Mouse (Mus musculus) neural tube, embryonic 15.5 days (tissue): ENCODE data around the gene Fam120a. TPM values are rescaled to one million over a fixed set of nuclear protein-coding genes. Genes with fewer than 3 reads are reported as not detected.
A peak's percentile ranks its signal among the peaks of the same experiment; 100 is the strongest.

Source experiments
- ATAC-seq: fragments of 200-750 bp; cut with Nextera tagmentation; 2 replicates; pipeline ENCODE4 v1.8.0; 2017; ENCODE audit warnings: mild to moderate bottlenecking, moderate TSS enrichment, moderate library complexity; ENCODE audit not compliant: low FRiP score
- H3K27ac ChIP-seq: fragments of 300-500 bp; sonication (generic); replicated peaks from 2 replicates; pipeline ENCODE4 v1.5.1; 2015; ENCODE audit warnings: mild to moderate bottlenecking, inconsistent platforms
- H3K27me3 ChIP-seq: fragments of 300-500 bp; sonication (generic); replicated peaks from 2 replicates; pipeline ENCODE4 v1.6.1; 2015; ENCODE audit warnings: inconsistent platforms
- H3K36me3 ChIP-seq: fragments of 300-500 bp; sonication (generic); 2 replicates; pipeline ENCODE4 v1.6.1; 2015; ENCODE audit warnings: inconsistent platforms
- H3K4me1 ChIP-seq: fragments of 300-500 bp; sonication (generic); 2 replicates; pipeline ENCODE4 v1.6.1; 2015; ENCODE audit warnings: inconsistent platforms
- H3K4me2 ChIP-seq: fragments of 300-500 bp; sonication (generic); 2 replicates; pipeline ENCODE4 v1.6.1; 2015; ENCODE audit warnings: inconsistent platforms, mild to moderate bottlenecking, moderate library complexity
- H3K4me3 ChIP-seq: fragments of 300-500 bp; sonication (generic); replicated peaks from 2 replicates; pipeline ENCODE4 v1.5.1; 2015; ENCODE audit warnings: mild to moderate bottlenecking, inconsistent platforms
- H3K9ac ChIP-seq: fragments of 300-500 bp; sonication (generic); replicated peaks from 2 replicates; pipeline ENCODE4 v1.6.1; 2015; ENCODE audit warnings: mild to moderate bottlenecking, inconsistent platforms
- H3K9me3 ChIP-seq: fragments of 300-500 bp; sonication (generic); replicated peaks from 2 replicates; pipeline ENCODE4 v1.6.1; 2016; ENCODE audit warnings: inconsistent platforms
- WGBS: fragments of 180-500 bp; shearing (Covaris S2); methylation state at CpG from one replicate; pipeline ENCODE4 v1.1.7; 2015; ENCODE audit warnings: mixed read lengths; 5-methylcytosine and 5-hydroxymethylcytosine counted together
- polyA plus RNA-seq: library from polyadenylated mRNA; unstranded; fragments of >200 nt; fragmentation: Nextera tagmentation; extraction: Ambion mirVana; gene quantifications from 2 replicates; pipeline ENCODE4 v1.2.1, GENCODE M21; 2015

The Fam120a gene
- polyA plus RNA-seq, 1 experiment from 2014 or later: 11.5 TPM

DNA sequence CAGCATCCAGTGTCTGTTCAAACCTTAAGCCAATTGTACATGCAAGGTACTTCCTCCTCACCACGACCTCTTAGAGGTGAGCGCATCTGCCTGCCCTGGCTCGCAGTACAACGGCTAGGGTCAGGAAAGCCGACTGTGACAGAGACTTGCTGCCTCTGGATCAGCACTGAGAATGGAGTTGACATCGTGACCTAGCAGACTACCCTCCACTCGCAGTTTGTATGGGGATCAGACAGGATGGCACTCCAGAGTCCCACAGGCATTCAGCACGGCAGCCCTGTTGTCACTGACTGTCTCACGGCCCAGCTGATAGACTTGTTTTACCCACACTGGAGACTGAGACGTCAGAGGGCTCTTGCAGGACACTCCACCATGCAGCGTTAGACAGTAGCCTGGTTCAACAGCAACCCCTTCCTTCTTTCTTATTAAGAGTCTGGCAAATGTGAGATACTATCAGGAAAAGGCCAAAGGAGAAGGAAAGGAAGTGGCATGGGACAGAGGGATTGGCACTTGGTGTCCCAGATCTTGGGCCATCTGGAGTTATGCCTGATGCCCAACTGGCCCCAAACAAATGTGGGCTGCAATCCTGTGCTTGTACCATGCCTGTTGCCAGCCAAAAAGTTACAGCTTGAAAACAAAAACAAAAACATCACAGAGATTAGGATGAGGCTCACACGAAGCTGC, 103.0 kb downstream of the Fam120a start:
- no peak overlapping the region for H3K9ac ChIP-seq
- H3K4me3 ChIP-seq: no peak overlapping the region
- H3K9me3 ChIP-seq: no peaks in the 10 kb centered on the region
- ATAC-seq: no peak
- H3K36me3 ChIP-seq: no peaks in the 10 kb centered on the region
- 82% methylated on average over 12 of the region's 12 CpGs for WGBS
- H3K27me3 ChIP-seq: no peaks in the 10 kb centered on the region
- H3K27ac ChIP-seq: 0 out of 2 replicates have a peak overlapping the region, but pooled peaks have one; percentile 13
- H3K4me2 ChIP-seq: no peak overlapping the region
- peaks cover 46% of the 10 kb centered on the region for H3K4me1 ChIP-seq

GRCm38 (mm10) chr13:48863556-48863955, 104.3 kb downstream of the Fam120a start:
- Histone ChIP-seq H3K4me2 (no peak overlapping the region), H3K36me3 (no peaks in the 10 kb centered on the region), H3K4me3 (no peak overlapping the region), H3K9ac (no peak overlapping the region), H3K9me3 (no peaks in the 10 kb centered on the region), H3K4me1 (peaks cover 43% of the 10 kb centered on the region), H3K27me3 (no peaks in the 10 kb centered on the region), H3K27ac (no peak overlapping the region)
- WGBS: 59% methylated on average over 9 of the region's 9 CpGs
- ATAC-seq: no peak

GRCm38 (mm10) chr13:48861913-48862312, 105.9 kb downstream of the Fam120a start:
- H3K4me1 ChIP-seq: peaks cover 45% of the 10 kb centered on the region
- no peaks in the 10 kb centered on the region for H3K9me3 ChIP-seq
- no peaks in the 10 kb centered on the region for H3K27me3 ChIP-seq
- no peak overlapping the region for H3K4me2 ChIP-seq
- no peak overlapping the region for H3K27ac ChIP-seq
- no peak overlapping the region for H3K9ac ChIP-seq
- no peak overlapping the region for H3K4me3 ChIP-seq
- 96% methylated on average over 1 of the region's 1 CpGs for WGBS
- H3K36me3 ChIP-seq: no peaks in the 10 kb centered on the region
- ATAC-seq: no peak

GRCm38 (mm10) chr13:48858779-48859178, 109.0 kb downstream of the Fam120a start:
- H3K4me1 ChIP-seq: peaks cover 63% of the 10 kb centered on the region
- H3K27me3 ChIP-seq: no peaks in the 10 kb centered on the region
- H3K4me2 ChIP-seq: no peak overlapping the region
- no peak overlapping the region for H3K4me3 ChIP-seq
- H3K36me3 ChIP-seq: no peaks in the 10 kb centered on the region
- no peak overlapping the region for H3K9ac ChIP-seq
- no peaks in the 10 kb centered on the region for H3K9me3 ChIP-seq
- H3K27ac ChIP-seq: 0 out of 2 replicates have a peak overlapping the region, but pooled peaks have one; percentile 23
- WGBS: 73% methylated on average over 4 of the region's 4 CpGs
- ATAC-seq: 0 out of 2 replicates have a peak, but pooled peaks have one; percentile 8

DNA sequence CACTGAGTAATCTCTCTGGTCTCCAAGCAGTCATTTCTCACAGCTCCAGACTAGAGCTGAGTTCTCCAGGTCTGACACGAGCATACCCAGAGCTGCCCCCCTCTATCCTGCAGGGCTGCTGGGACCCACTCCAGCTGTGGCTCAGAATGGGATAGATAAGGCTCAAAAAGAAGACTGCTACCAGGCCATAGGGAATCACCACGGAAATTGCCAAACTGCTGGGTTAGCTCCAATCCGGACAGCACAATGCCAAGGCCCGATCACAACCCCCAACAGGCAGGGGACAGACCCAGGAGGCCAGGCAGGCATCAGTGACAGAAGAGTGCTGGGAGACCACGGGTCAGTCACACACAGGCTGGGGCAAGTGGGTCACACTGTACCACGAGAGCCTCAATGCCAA, 109.8 kb downstream of the Fam120a start:
- Histone ChIP-seq H3K4me1 (peaks cover 64% of the 10 kb centered on the region), H3K4me3 (no peak overlapping the region), H3K9me3 (no peaks in the 10 kb centered on the region), H3K4me2 (no peak overlapping the region), H3K9ac (peak overlapping the region; percentile 15; the same call in 1 of the 2 replicates), H3K27me3 (no peaks in the 10 kb centered on the region), H3K27ac (0 out of 2 replicates have a peak overlapping the region, but pooled peaks have one; percentile 23), H3K36me3 (no peaks in the 10 kb centered on the region)
- ATAC-seq: no peak
- WGBS: 57% methylated on average over 6 of the region's 6 CpGs

DNA sequence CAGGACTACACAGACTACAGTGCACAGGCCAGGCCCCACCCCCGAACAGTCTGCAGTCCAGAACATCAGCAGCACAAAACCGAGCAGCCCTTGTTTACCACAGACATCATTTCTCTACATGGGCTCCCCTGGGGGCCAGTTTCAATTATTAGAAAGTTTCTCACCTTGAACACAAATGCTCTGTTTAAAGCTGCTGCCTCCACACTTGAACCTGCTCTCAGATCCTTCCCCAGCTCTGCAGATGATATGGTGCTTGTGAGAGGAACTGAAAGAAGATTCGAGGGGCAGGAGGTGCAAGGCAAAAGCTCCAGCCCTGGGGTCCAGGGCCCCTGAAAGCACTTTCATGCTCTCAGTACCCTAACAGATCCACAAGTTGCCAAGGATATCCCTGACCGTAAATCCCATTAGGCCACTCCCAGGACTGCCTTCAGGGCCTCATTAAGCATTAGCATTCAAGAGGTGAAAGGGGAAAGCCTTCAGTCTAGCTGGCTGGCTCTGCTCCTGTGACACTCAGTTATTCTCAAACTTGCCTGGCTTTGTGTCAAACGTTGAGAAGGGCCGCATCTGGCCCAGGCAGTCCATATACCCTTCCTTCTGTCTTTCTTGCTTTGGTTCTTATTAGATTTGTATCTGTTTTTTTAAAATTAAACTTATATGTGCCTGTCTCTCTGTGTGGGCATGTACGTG, 110.4 kb downstream of the Fam120a start:
- WGBS: 34% methylated on average over 7 of the region's 7 CpGs
- Histone ChIP-seq H3K36me3 (no peaks in the 10 kb centered on the region), H3K9ac (no peak overlapping the region), H3K4me1 (peaks cover 67% of the 10 kb centered on the region), H3K27ac (peak overlapping the region; percentile 33; the same call in 1 of the 2 replicates), H3K9me3 (no peaks in the 10 kb centered on the region), H3K4me2 (no peak overlapping the region), H3K4me3 (no peak overlapping the region), H3K27me3 (no peaks in the 10 kb centered on the region)
- ATAC-seq: no peak

DNA sequence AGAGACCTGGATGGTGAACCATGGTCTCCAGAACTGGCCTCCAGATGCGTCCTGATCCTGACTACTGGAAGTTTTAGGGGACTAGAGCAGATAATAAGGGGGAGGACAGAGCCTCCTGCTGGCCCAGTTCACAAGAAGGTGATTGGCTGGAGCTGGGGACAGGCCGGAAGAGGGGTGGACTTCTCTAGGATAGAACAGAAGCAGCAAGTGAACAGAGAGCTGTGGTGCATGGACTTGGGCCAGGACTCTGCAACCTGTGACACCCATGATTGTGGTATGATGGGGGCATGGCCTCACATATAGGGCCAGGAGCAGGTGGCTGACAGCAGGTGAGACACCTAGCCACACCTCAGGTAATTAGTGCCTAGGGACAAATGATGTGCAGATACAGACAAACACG, 113.9 kb downstream of the Fam120a start:
- no peak overlapping the region for H3K4me3 ChIP-seq
- WGBS: 53% methylated on average over 3 of the region's 3 CpGs
- no peaks in the 10 kb centered on the region for H3K9me3 ChIP-seq
- peak overlapping the region; percentile 72 for H3K27ac ChIP-seq
- H3K27me3 ChIP-seq: no peaks in the 10 kb centered on the region
- no peak for ATAC-seq
- H3K4me1 ChIP-seq: peaks cover 85% of the 10 kb centered on the region
- no peak overlapping the region for H3K4me2 ChIP-seq
- H3K36me3 ChIP-seq: no peaks in the 10 kb centered on the region
- no peak overlapping the region for H3K9ac ChIP-seq

GRCm38 (mm10) chr13:48853475-48853874, 114.3 kb downstream of the Fam120a start:
- Histone ChIP-seq H3K9me3 (no peaks in the 10 kb centered on the region), H3K36me3 (no peaks in the 10 kb centered on the region), H3K4me1 (peaks cover 83% of the 10 kb centered on the region), H3K9ac (no peak overlapping the region), H3K4me2 (0 out of 2 replicates have a peak overlapping the region, but pooled peaks have one; percentile 10), H3K27ac (peak overlapping the region; percentile 72), H3K27me3 (no peaks in the 10 kb centered on the region), H3K4me3 (no peak overlapping the region)
- WGBS: 12% methylated on average over 2 of the region's 2 CpGs
- 0 out of 2 replicates have a peak, but pooled peaks have one; percentile 9 for ATAC-seq

- 85% methylated on average over 3 of the region's 3 CpGs for WGBS
- Histone ChIP-seq H3K36me3 (no peaks in the 10 kb centered on the region), H3K27ac (no peak overlapping the region), H3K27me3 (no peaks in the 10 kb centered on the region), H3K4me2 (no peak overlapping the region), H3K9ac (no peak overlapping the region), H3K4me1 (peaks cover 81% of the 10 kb centered on the region), H3K9me3 (no peaks in the 10 kb centered on the region), H3K4me3 (no peak overlapping the region)
- no peak for ATAC-seq
These were observed 115.0 kb downstream of the Fam120a start for GRCm38 (mm10) chr13:48852859-48853258.

DNA sequence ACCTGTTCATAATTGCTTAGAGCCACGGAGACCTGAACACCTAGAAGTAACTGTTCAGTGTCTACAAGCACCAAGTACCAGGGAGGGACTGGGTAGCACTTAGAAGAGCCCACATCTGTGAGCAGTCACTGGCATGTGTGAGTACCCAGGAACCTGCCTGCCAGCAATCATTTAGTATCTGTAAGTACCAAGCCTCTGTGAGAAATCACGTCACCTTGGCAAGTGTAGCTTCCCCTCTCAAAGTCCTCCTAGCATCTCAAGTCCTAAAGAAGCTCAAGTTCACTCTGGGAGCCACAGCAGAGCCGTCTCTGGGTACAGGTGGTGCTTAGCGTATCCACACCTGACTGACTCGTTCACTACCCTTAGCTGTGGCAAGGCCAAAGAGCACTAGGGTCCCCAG, 116.1 kb downstream of the Fam120a start:
- ATAC-seq: no peak
- WGBS: 93% methylated on average over 5 of the region's 5 CpGs
- Histone ChIP-seq H3K4me3 (no peak overlapping the region), H3K4me2 (no peak overlapping the region), H3K4me1 (peaks cover 69% of the 10 kb centered on the region), H3K27me3 (no peaks in the 10 kb centered on the region), H3K9ac (no peak overlapping the region), H3K9me3 (no peaks in the 10 kb centered on the region), H3K36me3 (no peaks in the 10 kb centered on the region), H3K27ac (no peak overlapping the region)

DNA sequence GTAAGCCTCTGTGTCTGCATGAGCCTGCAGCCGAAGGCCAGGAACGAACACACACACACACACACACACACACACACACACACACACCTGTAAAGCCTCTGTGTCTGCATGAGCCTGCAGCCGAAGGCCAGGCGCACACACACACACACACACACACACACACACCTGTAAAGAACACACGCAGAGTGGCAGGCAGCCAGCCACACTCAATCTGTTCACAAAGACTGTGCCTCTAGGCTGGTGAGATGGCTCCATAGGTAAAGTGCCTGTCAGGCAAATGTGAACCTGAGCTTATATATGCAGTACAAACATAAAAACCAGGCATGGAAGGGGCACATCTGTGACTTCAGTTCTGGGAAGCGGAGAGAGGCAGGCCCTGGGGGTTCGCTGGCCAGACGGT, 117.0 kb downstream of the Fam120a start:
- Histone ChIP-seq H3K36me3 (no peaks in the 10 kb centered on the region), H3K4me2 (no peak overlapping the region), H3K27ac (peak overlapping the region; percentile 60), H3K4me1 (peaks cover 60% of the 10 kb centered on the region), H3K27me3 (no peaks in the 10 kb centered on the region), H3K9ac (no peak overlapping the region), H3K9me3 (no peaks in the 10 kb centered on the region), H3K4me3 (no peak overlapping the region)
- peak; percentile 8; the same call in 1 of the 2 replicates for ATAC-seq
- WGBS: 68% methylated on average over 8 of the region's 8 CpGs

DNA sequence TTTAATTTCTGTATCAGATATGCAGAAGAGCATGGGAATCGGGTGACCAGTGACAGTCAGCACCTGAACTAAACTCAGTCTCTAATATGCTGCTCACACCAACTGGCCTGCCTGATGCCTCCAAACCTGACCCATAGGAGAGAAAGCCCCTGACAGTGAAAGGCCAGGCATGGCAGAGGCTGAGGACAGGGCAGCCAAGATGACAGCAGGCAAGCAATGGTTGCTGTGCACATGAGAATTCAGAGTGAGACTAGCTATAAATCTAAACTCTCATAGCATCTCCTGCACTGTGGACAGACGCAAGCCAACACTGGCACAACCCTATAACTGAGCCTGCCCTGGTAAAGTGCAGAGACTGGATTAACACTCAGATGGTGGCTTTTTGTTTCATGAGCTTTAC, 117.5 kb downstream of the Fam120a start:
- WGBS: 71% methylated on average over 2 of the region's 2 CpGs

More for the DNA sequence above, 117.5 kb downstream of the Fam120a start:
- Histone ChIP-seq H3K9me3 (no peaks in the 10 kb centered on the region), H3K4me1 (peaks cover 57% of the 10 kb centered on the region), H3K9ac (no peak overlapping the region), H3K27ac (peak overlapping the region; percentile 60), H3K36me3 (no peaks in the 10 kb centered on the region), H3K4me2 (no peak overlapping the region), H3K4me3 (no peak overlapping the region), H3K27me3 (no peaks in the 10 kb centered on the region)
- ATAC-seq: peak; percentile 19; the same call in 1 of the 2 replicates
